Mouse (Mus musculus): ENCODE results near the gene Acox1.

- TF ChIP-seq CTCF (IDR thresholded peaks at IDR 0.05; ENCODE audit: low read depth) = no peak
- TF ChIP-seq EP300 (IDR thresholded peaks at IDR 0.05; ENCODE audit: low read depth) = no peak
These were observed 14.0 kb upstream of the Acox1 start for GRCm38 (mm10) chr11:116212847-116213246.
